22 mouse cellular contexts compared by ENCODE assay signal in the genomic region with DNA sequence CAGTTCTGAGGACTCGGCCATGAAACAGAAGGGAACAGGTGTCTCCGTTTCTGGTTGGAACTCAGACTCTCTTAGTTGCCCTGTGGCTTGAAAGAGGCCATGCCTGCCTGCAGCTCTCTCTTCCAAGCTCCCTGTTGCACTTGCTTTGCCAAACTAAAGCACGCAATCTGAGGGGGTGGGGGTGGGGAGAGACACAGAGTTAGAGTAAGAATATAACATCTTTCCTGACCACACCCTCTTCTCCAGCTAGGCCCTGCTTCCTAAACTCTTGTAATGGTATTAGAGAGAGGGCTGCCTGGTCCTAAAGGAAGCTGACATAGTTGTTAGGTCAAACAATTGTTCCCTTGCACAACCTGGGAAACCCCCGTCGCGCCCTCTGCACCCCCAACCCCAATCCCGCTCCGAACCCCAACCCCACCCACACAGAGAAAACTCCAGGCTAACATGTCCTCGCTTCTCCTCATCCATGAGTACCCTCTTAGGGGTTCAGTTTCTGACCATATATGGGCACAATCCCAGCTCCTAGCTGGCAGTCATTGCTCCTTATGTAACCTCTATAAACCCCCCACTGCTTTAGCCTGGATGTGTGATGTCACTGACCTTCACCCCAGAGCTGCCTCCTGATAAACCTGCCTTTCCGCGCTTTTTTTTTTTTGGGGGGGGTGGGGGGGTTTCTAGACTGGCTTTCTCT. TPM values are rescaled to one million over a fixed set of nuclear protein-coding genes. Genes with fewer than 3 reads are reported as not detected.
DNase-seq lines count a peak whose midpoint lies in the region; ATAC-seq lines count a peak whose summit lies in the region.
"Had no signal": no experiment of that assay in that cellular context is flagged by ENCODE, and none has a peak within 500 bp of the region (broad histone marks: within the 10 kb centered on the region; RNA-seq: fewer than 3 reads in every experiment).

No protein-coding gene starts in this region.

- no peaks in the 10 kb centered on the region for H3K36me3 ChIP-seq in hindbrain, embryonic 10.5 days
- no peaks in the 10 kb centered on the region for H3K36me3 ChIP-seq in hindbrain, embryonic 11.5 days (ENCODE audit: control insufficient read depth, insufficient read depth, low read length)
- no peaks in the 10 kb centered on the region for H3K36me3 ChIP-seq in neural tube, embryonic 15.5 days
- H3K36me3 ChIP-seq: embryonic facial prominence, embryonic 12.5 days; forebrain, embryonic 12.5 days; heart, embryonic 15.5 days; hindbrain, embryonic 12.5 days had no signal

- no peaks in the 10 kb centered on the region for H3K9me3 ChIP-seq in hindbrain, embryonic 10.5 days
- H3K9me3 ChIP-seq in hindbrain, embryonic 11.5 days (ENCODE audit: control insufficient read depth, low read length) = no peaks in the 10 kb centered on the region
- no peaks in the 10 kb centered on the region for H3K9me3 ChIP-seq in neural tube, embryonic 15.5 days (replicated peaks)
- H3K9me3 ChIP-seq: embryonic facial prominence, embryonic 12.5 days; forebrain, embryonic 12.5 days; heart, embryonic 15.5 days; hindbrain, embryonic 12.5 days had no signal

- no peaks in the 10 kb centered on the region for H3K27me3 ChIP-seq in hindbrain, embryonic 10.5 days (ENCODE audit: insufficient read depth, poor library complexity, severe bottlenecking)
- H3K27me3 ChIP-seq in hindbrain, embryonic 11.5 days (ENCODE audit: control insufficient read depth, insufficient read depth, low read length) = no peaks in the 10 kb centered on the region
- no peaks in the 10 kb centered on the region for H3K27me3 ChIP-seq in neural tube, embryonic 15.5 days (replicated peaks)
- H3K27me3 ChIP-seq: CH12.LX; embryonic facial prominence, embryonic 12.5 days; heart, embryonic 15.5 days; hindbrain, embryonic 12.5 days; Patski had no signal

- ATAC-seq in hindbrain, embryonic 11.5 days (ENCODE audit: low FRiP score) = no peak
- no peak for ATAC-seq in neural tube, embryonic 15.5 days (ENCODE audit: low FRiP score)
- ATAC-seq: forebrain, embryonic 16.5 days; hindbrain, embryonic 16.5 days; inflammation-experienced regulatory T-cells, adult 6 months; intestine, postnatal 0 days; Patski had no signal

- no peak overlapping the region for H3K4me2 ChIP-seq in hindbrain, embryonic 11.5 days (replicated peaks; ENCODE audit: low read depth, low read length)
- no peak overlapping the region for H3K4me2 ChIP-seq in neural tube, embryonic 15.5 days
- H3K4me2 ChIP-seq: embryonic facial prominence, embryonic 12.5 days; forebrain, embryonic 12.5 days; heart, embryonic 15.5 days; hindbrain, embryonic 12.5 days had no signal

- H3K9ac ChIP-seq in hindbrain, embryonic 11.5 days (ENCODE audit: low read depth, low read length) = no peak overlapping the region
- 0 out of 2 replicates have a peak overlapping the region, but pooled peaks have one; percentile 10 for H3K9ac ChIP-seq in neural tube, embryonic 15.5 days (replicated peaks)
- H3K9ac ChIP-seq: embryonic facial prominence, embryonic 12.5 days; forebrain, embryonic 12.5 days; heart, embryonic 15.5 days; hindbrain, embryonic 12.5 days had no signal

- DNase-seq in hindbrain, embryonic 10.5 days (ENCODE audit: low spot score) = no peak
- DNase-seq in hindbrain, embryonic 11.5 days (ENCODE audit: low spot score) = no peak
- DNase-seq in neural tube, embryonic 10.5 days (ENCODE audit: extremely low spot score, low spot score) = no peak
- DNase-seq in R1 (ENCODE audit: low read depth, low spot score) = peak; percentile 92
- DNase-seq in urinary bladder, adult 18-20 months (ENCODE audit: low spot score in 2 of 2) = no peak
- no peak for DNase-seq in retina, postnatal 1 day
- DNase-seq: adrenal gland, postnatal 14 days; cerebellum, adult 11-12 months; cerebellum, adult 9-10 months; cerebellum, postnatal 25 days; gastrocnemius, postnatal 14 days had no signal

- WGBS in hindbrain, embryonic 10.5 days = 83% methylated on average over 11 of the region's 11 CpGs
- WGBS in hindbrain, embryonic 11.5 days = 79% methylated on average over 11 of the region's 11 CpGs
- 76% methylated on average over 11 of the region's 11 CpGs for WGBS in neural tube, embryonic 15.5 days

- H3K4me3 ChIP-seq in hindbrain, embryonic 10.5 days = no peak overlapping the region
- H3K4me3 ChIP-seq in hindbrain, embryonic 11.5 days (ENCODE audit: low read depth, low read length) = no peak overlapping the region
- H3K4me3 ChIP-seq in neural tube, embryonic 15.5 days (replicated peaks) = no peak overlapping the region
- H3K4me3 ChIP-seq: embryonic facial prominence, embryonic 12.5 days; forebrain, embryonic 12.5 days; heart, embryonic 15.5 days; hindbrain, embryonic 12.5 days had no signal

- H3K4me1 ChIP-seq in hindbrain, embryonic 10.5 days (replicated peaks) = peaks cover 11% of the 10 kb centered on the region
- H3K4me1 ChIP-seq in hindbrain, embryonic 11.5 days (replicated peaks; ENCODE audit: control insufficient read depth, insufficient read depth, low read length) = no peaks in the 10 kb centered on the region
- H3K4me1 ChIP-seq in neural tube, embryonic 15.5 days = no peaks in the 10 kb centered on the region
- H3K4me1 ChIP-seq: forebrain, embryonic 12.5 days; heart, embryonic 15.5 days; hindbrain, embryonic 12.5 days had no signal

- 0 out of 2 replicates have a peak overlapping the region, but pooled peaks have one; percentile 23 for H3K27ac ChIP-seq in hindbrain, embryonic 10.5 days
- no peak overlapping the region for H3K27ac ChIP-seq in hindbrain, embryonic 11.5 days (ENCODE audit: low read depth, low read length)
- no peak overlapping the region for H3K27ac ChIP-seq in neural tube, embryonic 15.5 days (replicated peaks)
- H3K27ac ChIP-seq: embryonic facial prominence, embryonic 12.5 days; forebrain, embryonic 12.5 days; heart, embryonic 15.5 days; hindbrain, embryonic 12.5 days had no signal

RNA-seq across cellular contexts. Expression of gene Hsd17b14, which starts 3.7 kb away (rescaled TPM):
- 1.1 and 1.5 TPM in 2 replicates for polyA plus RNA-seq in hindbrain, embryonic 10.5 days (2016; fragmentation: Nextera tagmentation; extraction: Ambion mirVana)
- 0.45 and 0.46 TPM in 2 replicates for polyA plus RNA-seq in hindbrain, embryonic 11.5 days (2014; fragmentation: Nextera tagmentation; extraction: Ambion mirVana)
- polyA plus RNA-seq in neural tube, embryonic 15.5 days (2015; fragmentation: Nextera tagmentation; extraction: Ambion mirVana) = 0.93 TPM in 1 of 2 replicates, not detected in the other
- polyA plus RNA-seq: forebrain, embryonic 16.5 days had no signal

RNA-seq across cellular contexts. Expression of gene Bcat2, which starts 19.0 kb away (rescaled TPM):
- polyA plus RNA-seq in hindbrain, embryonic 10.5 days (2016; fragmentation: Nextera tagmentation; extraction: Ambion mirVana) = 37.1 and 46.2 TPM in 2 replicates
- 26.6 and 31.4 TPM in 2 replicates for polyA plus RNA-seq in hindbrain, embryonic 11.5 days (2014; fragmentation: Nextera tagmentation; extraction: Ambion mirVana)
- 25.4 and 31.9 TPM in 2 replicates for polyA plus RNA-seq in neural tube, embryonic 15.5 days (2015; fragmentation: Nextera tagmentation; extraction: Ambion mirVana)

RNA-seq across cellular contexts. Expression of gene Plekha4, which starts 24.8 kb away (rescaled TPM):
- 4.1 and 4.5 TPM in 2 replicates for polyA plus RNA-seq in hindbrain, embryonic 10.5 days (2016; fragmentation: Nextera tagmentation; extraction: Ambion mirVana)
- polyA plus RNA-seq in hindbrain, embryonic 11.5 days (2014; fragmentation: Nextera tagmentation; extraction: Ambion mirVana) = 2.1 and 2.3 TPM in 2 replicates
- polyA plus RNA-seq in neural tube, embryonic 15.5 days (2015; fragmentation: Nextera tagmentation; extraction: Ambion mirVana) = 4.3 and 4.7 TPM in 2 replicates

RNA-seq across cellular contexts. Expression of gene Ppp1r15a, which starts 24.9 kb away (rescaled TPM):
- 18.6 and 20.2 TPM in 2 replicates for polyA plus RNA-seq in hindbrain, embryonic 10.5 days (2016; fragmentation: Nextera tagmentation; extraction: Ambion mirVana)
- polyA plus RNA-seq in hindbrain, embryonic 11.5 days (2014; fragmentation: Nextera tagmentation; extraction: Ambion mirVana) = 15.1 and 15.7 TPM in 2 replicates
- polyA plus RNA-seq in neural tube, embryonic 15.5 days (2015; fragmentation: Nextera tagmentation; extraction: Ambion mirVana) = 17.8 and 18.4 TPM in 2 replicates

RNA-seq across cellular contexts. Expression of gene Nucb1, which starts 40.8 kb away (rescaled TPM):
- polyA plus RNA-seq in hindbrain, embryonic 10.5 days (2016; fragmentation: Nextera tagmentation; extraction: Ambion mirVana) = 110 and 115 TPM in 2 replicates
- 88.6 and 92.7 TPM in 2 replicates for polyA plus RNA-seq in hindbrain, embryonic 11.5 days (2014; fragmentation: Nextera tagmentation; extraction: Ambion mirVana)
- 140 and 158 TPM in 2 replicates for polyA plus RNA-seq in neural tube, embryonic 15.5 days (2015; fragmentation: Nextera tagmentation; extraction: Ambion mirVana)
